ENCODE assay signal across 8 mouse cellular contexts in genomic region chr5:138155443-138155976, GRCm38 (mm10). TPM values are rescaled to one million over a fixed set of nuclear protein-coding genes. Genes with fewer than 3 reads are reported as not detected.
DNase-seq lines count a peak whose midpoint lies in the region; ATAC-seq and TF ChIP-seq lines count a peak whose summit lies in the region.

Zfp113 (minus strand) TSS chr5:138155744.

- peak; percentile 93 for TF ChIP-seq CTCF in Patski (IDR thresholded peaks at IDR 0.05)

- H3K9me3 ChIP-seq in hindbrain, embryonic 12.5 days (replicated peaks), result no peaks in the 10 kb centered on the region

- H3K4me2 ChIP-seq in hindbrain, embryonic 12.5 days (replicated peaks), result peak within 1 kb of the TSS; percentile 74

- in situ Hi-C loops in Patski (cut with MboI; ENCODE audit: low pct_unique_long_range_greater_than_20kb), result no loop called here

- H3K36me3 ChIP-seq in hindbrain, embryonic 12.5 days, result peaks cover 26% of the 10 kb centered on the region

- POLR2A ChIA-PET in Patski (lab: Charles Lee), result interaction anchor here (0.6 to 1.0 kb wide), 4 partner anchors 11 to 247 kb away, joined by 3 read pairs; no protein-coding TSS in a partner anchor

- H3K27ac ChIP-seq in hindbrain, embryonic 12.5 days, result peak within 1 kb of the TSS; percentile 97

- H3K4me1 ChIP-seq in hindbrain, embryonic 12.5 days, result peaks cover 12% of the 10 kb centered on the region

- under 1% methylated on average over 31 of the region's 31 CpGs for WGBS in hindbrain, embryonic 12.5 days

- CTCF ChIA-PET in Patski (lab: Charles Lee), result interaction anchor here (1.0 to 1.7 kb wide), 5 partner anchors 11 to 68 kb away, joined by 3 to 6 read pairs (median 5); no protein-coding TSS in a partner anchor

- no peaks in the 10 kb centered on the region for H3K27me3 ChIP-seq in Patski
- no peaks in the 10 kb centered on the region for H3K27me3 ChIP-seq in hindbrain, embryonic 12.5 days

- peak; percentile 94 for DNase-seq in Patski (ENCODE audit: low read depth, low spot score)
- DNase-seq in cerebellum, postnatal 10 days, result peak; percentile 90 to 93
- DNase-seq in frontal cortex, postnatal 10 days (ENCODE audit: low spot score in 2 of 2), result peak; percentile 84 to 85
- DNase-seq in layer of hippocampus, postnatal 14 days (ENCODE audit: low spot score in 2 of 2), result peak; percentile 89 to 95
- peak; percentile 86 for DNase-seq in lung, postnatal 14 days
- DNase-seq in retina, adult 2 months (ENCODE audit: low read depth, low spot score), result peak; percentile 91
- DNase-seq in thymus, postnatal 36 days, result peak; percentile 84 to 88

- peak within 1 kb of the TSS; percentile 80 for H3K4me3 ChIP-seq in hindbrain, embryonic 12.5 days

- H3K9ac ChIP-seq in hindbrain, embryonic 12.5 days, result peak within 1 kb of the TSS; percentile 93

- ATAC-seq in Patski, result peak; percentile 88
- ATAC-seq in hindbrain, embryonic 12.5 days (ENCODE audit: low FRiP score), result peak; percentile 97

RNA-seq across cellular contexts. Expression of gene Zfp113, which starts in this region (rescaled TPM):
- 11.5 TPM for polyA plus RNA-seq in Patski (2021)
- 34.2 and 35.9 TPM in 2 replicates for polyA plus RNA-seq in hindbrain, embryonic 12.5 days (2016; fragmentation: Nextera tagmentation; extraction: Ambion mirVana)
- total RNA-seq in layer of hippocampus, postnatal 14 days (2021), result 10 to 100 TPM in 1 of 2 experiments, 1 to 10 TPM in 1; 9.5 to 13.3 TPM

Comparison
In these comparisons a context has a peak if more than half of its experiments do, and no peak if none do; other contexts are left out.
1. Peak in every context shown above with its lines: DNase-seq, ATAC-seq, H3K4me3 ChIP-seq and H3K27ac ChIP-seq.